In the genomic region with DNA sequence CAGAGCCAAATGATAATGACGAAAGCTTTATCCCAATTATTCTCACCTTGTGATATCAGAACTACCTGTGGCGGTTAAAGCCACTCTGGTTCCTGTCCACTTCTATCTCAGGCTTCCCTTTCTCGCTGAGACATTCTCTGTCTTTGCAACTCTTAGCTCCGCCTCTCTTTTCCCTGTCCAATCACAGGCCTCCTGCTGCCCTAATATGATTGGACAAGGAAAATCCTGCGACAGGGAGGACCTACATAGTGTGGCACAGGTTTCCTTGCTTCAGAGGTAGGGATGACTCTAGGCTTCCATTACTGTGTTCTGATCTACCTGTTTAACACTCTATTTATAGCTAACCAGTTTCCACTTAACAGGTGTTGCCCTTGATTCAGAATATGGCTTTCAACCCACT, we compare ENCODE assay signal across 24 mouse cellular contexts. TPM values are rescaled to one million over a fixed set of nuclear protein-coding genes. Genes with fewer than 3 reads are reported as not detected.
DNase-seq lines count a peak whose midpoint lies in the region; ATAC-seq and TF ChIP-seq lines count a peak whose summit lies in the region.
"Had no signal": no experiment of that assay in that cellular context is flagged by ENCODE, and none has a peak within 500 bp of the region (broad histone marks: within the 10 kb centered on the region; RNA-seq: fewer than 3 reads in every experiment).

No protein-coding gene starts in this region.

- H3K4me3 ChIP-seq in E14TG2a.4 (replicated peaks; ENCODE audit: low read length), result peak overlapping the region; percentile 75
- H3K4me3 ChIP-seq in MEL (ENCODE audit: control insufficient read depth in 1 of 2, insufficient read depth in 1 of 2, low read depth in 2 of 2, low read length in 2 of 2), result no peak overlapping the region
- no peak overlapping the region for H3K4me3 ChIP-seq in kidney, embryonic 15.5 days (replicated peaks)
- H3K4me3 ChIP-seq: embryonic facial prominence, embryonic 10.5 days; embryonic facial prominence, embryonic 12.5 days; forebrain, embryonic 13.5 days; forebrain, embryonic 15.5 days had no signal

- DNase-seq in ES-CJ7 (ENCODE audit: low read depth, low spot score) (peak; percentile 76), MEL (ENCODE audit: low read depth, low spot score) (peak; percentile 43), ZHBTc4 (ENCODE audit: low read depth, low spot score) (peak; percentile 86)
- no peak for DNase-seq in adrenal gland, postnatal 14 days
- DNase-seq: adrenal gland, adult 2 months; adrenal gland, postnatal 10 days; adrenal gland, postnatal 36 days; B cell, adult 2 months; cerebellum, adult 11-12 months; cerebellum, adult 2 months; cerebellum, adult 9-10 months; cerebellum, postnatal 10 days; cerebellum, postnatal 25 days; forebrain, postnatal 0 days had no signal

- TF ChIP-seq CTCF in E14TG2a.4 (conservative IDR thresholded peaks at IDR 0.05; ENCODE audit: low read length) (no peak), MEL (IDR thresholded peaks at IDR 0.05 in 2 of 3, conservative IDR thresholded peaks at IDR 0.05 in 1 of 3; ENCODE audit: control insufficient read depth in 1 of 3, insufficient read depth in 1 of 3, low read depth in 2 of 3, low read length in 3 of 3, poor library complexity in 1 of 3, severe bottlenecking in 1 of 3) (no peak)

- no peak for ATAC-seq in kidney, embryonic 15.5 days (replicated peaks; ENCODE audit: low FRiP score)
- no peak for ATAC-seq in megakaryocyte, adult 5-6 weeks (ENCODE audit: poor library complexity, severe bottlenecking)
- ATAC-seq: CD4-positive, CD25-positive, alpha-beta regulatory T cell, adult 4 months; forebrain, embryonic 13.5 days; forebrain, embryonic 15.5 days; forebrain, postnatal 0 days had no signal

- TF ChIP-seq RAD21 in MEL (IDR thresholded peaks at IDR 0.05; ENCODE audit: low read depth, low read length), result no peak

- 88% methylated on average over 5 of the region's 5 CpGs for WGBS in kidney, embryonic 15.5 days

- TF ChIP-seq EP300 in MEL (IDR thresholded peaks at IDR 0.05; ENCODE audit: low read depth in 1 of 2, low read length in 2 of 2), result no peak

- peaks cover 54% of the 10 kb centered on the region for H3K4me1 ChIP-seq in E14TG2a.4 (replicated peaks; ENCODE audit: low read depth, low read length)
- peaks cover 0 to 23% of the 10 kb centered on the region in 2 experiments; a peak in 2 of 4 replicates for H3K4me1 ChIP-seq in MEL (ENCODE audit: control insufficient read depth in 1 of 2, insufficient read depth in 2 of 2, low read length in 2 of 2)
- H3K4me1 ChIP-seq in kidney, embryonic 15.5 days, result no peaks in the 10 kb centered on the region
- H3K4me1 ChIP-seq: embryonic facial prominence, embryonic 10.5 days; embryonic facial prominence, embryonic 12.5 days; forebrain, embryonic 13.5 days; forebrain, embryonic 15.5 days had no signal

- H3K9me3 ChIP-seq in E14TG2a.4 (ENCODE audit: low read length) (no peaks in the 10 kb centered on the region), MEL (replicated peaks; ENCODE audit: insufficient read depth, low read length) (no peaks in the 10 kb centered on the region)
- no peaks in the 10 kb centered on the region for H3K9me3 ChIP-seq in kidney, embryonic 15.5 days (replicated peaks)
- H3K9me3 ChIP-seq: embryonic facial prominence, embryonic 10.5 days; embryonic facial prominence, embryonic 12.5 days; forebrain, embryonic 13.5 days; forebrain, embryonic 15.5 days; G1E had no signal

- H3K36me3 ChIP-seq in E14TG2a.4 (ENCODE audit: insufficient read depth, low read length), result peaks cover 12% of the 10 kb centered on the region
- H3K36me3 ChIP-seq in MEL (ENCODE audit: control insufficient read depth in 1 of 2, insufficient read depth in 2 of 2, low read length in 2 of 2), result peaks cover 0 to 4% of the 10 kb centered on the region in 2 experiments; a peak in 2 of 4 replicates
- H3K36me3 ChIP-seq in kidney, embryonic 15.5 days, result no peaks in the 10 kb centered on the region
- H3K36me3 ChIP-seq: embryonic facial prominence, embryonic 10.5 days; embryonic facial prominence, embryonic 12.5 days; forebrain, embryonic 15.5 days; G1E had no signal

- H3K27me3 ChIP-seq in E14TG2a.4 (ENCODE audit: insufficient read depth, low read length) (no peaks in the 10 kb centered on the region), MEL (ENCODE audit: control insufficient read depth in 1 of 2, insufficient read depth in 2 of 2, low read length in 2 of 2) (no peaks in the 10 kb centered on the region)
- H3K27me3 ChIP-seq in kidney, embryonic 15.5 days, result no peaks in the 10 kb centered on the region
- H3K27me3 ChIP-seq: CH12.LX; embryonic facial prominence, embryonic 12.5 days; forebrain, embryonic 13.5 days; forebrain, embryonic 15.5 days had no signal

- H3K4me2 ChIP-seq in kidney, embryonic 15.5 days, result no peak overlapping the region
- H3K4me2 ChIP-seq: embryonic facial prominence, embryonic 12.5 days; forebrain, embryonic 13.5 days; forebrain, embryonic 15.5 days had no signal

- no peaks in the 10 kb centered on the region for H3K79me2 ChIP-seq in MEL (ENCODE audit: control insufficient read depth, insufficient read depth, low read length, poor library complexity)

- TF ChIP-seq POLR2A in MEL (IDR thresholded peaks at IDR 0.05; ENCODE audit: control insufficient read depth in 1 of 2, insufficient read depth in 1 of 2, low read depth in 1 of 2, low read length in 2 of 2, poor library complexity in 1 of 2), result no peak

- no peak overlapping the region for H3K9ac ChIP-seq in MEL (ENCODE audit: control insufficient read depth, low read depth, low read length, poor library complexity, severe bottlenecking)
- H3K9ac ChIP-seq in kidney, embryonic 15.5 days, result no peak overlapping the region
- H3K9ac ChIP-seq: embryonic facial prominence, embryonic 12.5 days; forebrain, embryonic 13.5 days; forebrain, embryonic 15.5 days; forebrain, postnatal 0 days had no signal

- H3K27ac ChIP-seq in MEL (ENCODE audit: control insufficient read depth, low read depth, low read length), result no peak overlapping the region
- no peak overlapping the region for H3K27ac ChIP-seq in kidney, embryonic 15.5 days
- H3K27ac ChIP-seq: embryonic facial prominence, embryonic 10.5 days; embryonic facial prominence, embryonic 12.5 days; forebrain, embryonic 13.5 days; forebrain, embryonic 15.5 days had no signal

TF ChIP-seq in MEL, 35 proteins besides CTCF, POLR2A, EP300 and RAD21:
- TF ChIP-seq RCOR1 (IDR thresholded peaks at IDR 0.05; ENCODE audit: low read depth, low read length) (no peak), SIN3A (IDR thresholded peaks at IDR 0.05; ENCODE audit: low read length) (no peak), MYB (IDR thresholded peaks at IDR 0.05; ENCODE audit: low read depth, low read length) (no peak), E2F4 (IDR thresholded peaks at IDR 0.05; ENCODE audit: borderline replicate concordance, low read depth, low read length) (no peak), ZNF384 (IDR thresholded peaks at IDR 0.05; ENCODE audit: low read depth, low read length) (no peak), SMC3 (IDR thresholded peaks at IDR 0.05; ENCODE audit: low read depth, low read length) (no peak), UBTF (IDR thresholded peaks at IDR 0.05; ENCODE audit: borderline replicate concordance, insufficient read depth, low read depth, low read length) (no peak), GATA1 (IDR thresholded peaks at IDR 0.05; ENCODE audit: low read depth, low read length) (no peak), ZC3H11A (IDR thresholded peaks at IDR 0.05; ENCODE audit: low read depth, low read length) (no peak), MAZ (IDR thresholded peaks at IDR 0.05; ENCODE audit: low read depth, low read length) (no peak), CHD1 (IDR thresholded peaks at IDR 0.05; ENCODE audit: low read depth, low read length) (no peak), JUND (IDR thresholded peaks at IDR 0.05; ENCODE audit: low read depth, low read length) (no peak), MXI1 (IDR thresholded peaks at IDR 0.05; ENCODE audit: low read depth, low read length) (no peak), TCF12 (IDR thresholded peaks at IDR 0.05; ENCODE audit: low read depth, low read length) (no peak), TAL1 (IDR thresholded peaks at IDR 0.05; ENCODE audit: low read length) (no peak)

RNA-seq across cellular contexts. Expression of a gene that starts 36.3 kb away (rescaled TPM):
- 16.0 and 16.5 TPM in 2 replicates for total RNA-seq in MEL (2012; rRNA removed)
- 10 to 100 TPM in 1 of 2 experiments, not detected in 1; 24.9 TPM for polyA plus RNA-seq in MEL (2012; ENCODE audit: insufficient read depth in 1 of 2, insufficient read length in 2 of 2, low read depth in 1 of 2, low replicate concordance in 2 of 2, missing spikeins in 1 of 2)
- 26.2 and 28.5 TPM in 2 replicates for polyA plus RNA-seq in kidney, embryonic 15.5 days (2015; fragmentation: Nextera tagmentation; extraction: Ambion mirVana)
- total RNA-seq in megakaryocyte, adult 5-6 weeks (2015), result 0.74 and 0.84 TPM in 2 replicates
- total RNA-seq in megakaryocyte, adult 5-6 weeks (2017), result 0.77 and 0.84 TPM in 2 replicates
- 18.2 and 24.5 TPM in 2 replicates for total RNA-seq in adrenal gland, postnatal 14 days (2021)

RNA-seq across cellular contexts. Expression of a gene that starts 48.5 kb away (rescaled TPM):
- total RNA-seq in MEL (2012; rRNA removed), result 187 and 212 TPM in 2 replicates
- polyA plus RNA-seq in MEL (2012; ENCODE audit: insufficient read depth in 1 of 2, insufficient read length in 2 of 2, low read depth in 1 of 2, low replicate concordance in 2 of 2, missing spikeins in 1 of 2), result 1,000 to 10,000 TPM in 1 of 2 experiments, 100 to 1,000 TPM in 1; 298 to 1,026 TPM
- polyA plus RNA-seq in kidney, embryonic 15.5 days (2015; fragmentation: Nextera tagmentation; extraction: Ambion mirVana), result 337 and 354 TPM in 2 replicates
- total RNA-seq in megakaryocyte, adult 5-6 weeks (2015), result 153 and 157 TPM in 2 replicates
- 126 and 127 TPM in 2 replicates for total RNA-seq in megakaryocyte, adult 5-6 weeks (2017)
- 178 and 191 TPM in 2 replicates for total RNA-seq in adrenal gland, postnatal 14 days (2021)
